Mouse (Mus musculus) layer of hippocampus, adult 6 months (tissue): ENCODE data around the gene Ccdc124. TPM values are rescaled to one million over a fixed set of nuclear protein-coding genes. Genes with fewer than 3 reads are reported as not detected.

Source experiments
- long read RNA-seq, 2 experiments: library from polyadenylated mRNA; unstranded; transcript quantifications; one replicate each; pipeline ENCODE4 v2.0.0; 2019 to 2020
- microRNA-seq: library from miRNA; unstranded; fragments of <30 nt; microRNA quantifications from one replicate; pipeline ENCODE4 v1.2.0, GENCODE M21; 2020
- polyA plus RNA-seq: library from polyadenylated mRNA; unstranded; fragments of <200 nt; fragmentation: Nextera tagmentation; gene quantifications from 2 replicates; pipeline ENCODE4 v1.2.3, GENCODE M21; 2021

Ccdc124 gene
- polyA plus RNA-seq: 128 and 139 TPM in 2 replicates
- long read RNA-seq, experiment 1, transcript Ccdc124-201 (5 exons, 1,356 nt): major isoform, 122 of 164 reads
- long read RNA-seq, experiment 1, partial matches to known transcripts: 36 of 164 reads
- long read RNA-seq, experiment 1, other reads (novel, unspliced or antisense): 6 of 164 reads
- long read RNA-seq, experiment 2, transcript Ccdc124-201 (5 exons, 1,356 nt): major isoform, 77 of 103 reads
- long read RNA-seq, experiment 2, partial matches to known transcripts: 20 of 103 reads
- long read RNA-seq, experiment 2, other reads (novel, unspliced or antisense): 6 of 103 reads

GRCm38 (mm10) chr8:70873364-70873985, at the start of gene Ccdc124:
TSS of gene Ccdc124 (minus strand) at chr8:70873935.

GRCm38 (mm10) chr8:70905831-70906736, 32.3 kb upstream of the Ccdc124 start, which contains the start of gene Map1s:
TSS of gene Map1s (plus strand) at chr8:70905932.

GRCm38 (mm10) chr8:70897021-70897680, 23.4 kb upstream of the Ccdc124 start, which contains the start of gene Rpl18a:
TSS of gene Rpl18a (minus strand) at chr8:70897412.

GRCm38 (mm10) chr8:70892022-70892895, 18.5 kb upstream of the Ccdc124 start, which contains the start of gene Slc5a5:
TSS of gene Slc5a5 (minus strand) at chr8:70892757.

GRCm38 (mm10) chr8:70862824-70863641, 10.7 kb downstream of the Ccdc124 start, which contains the start of gene Kcnn1:
TSS of gene Kcnn1 (minus strand) at chr8:70863258.

GRCm38 (mm10) chr8:70839408-70840351, 34.1 kb downstream of the Ccdc124 start, which contains the start of gene Arrdc2:
TSS of gene Arrdc2 (minus strand) at chr8:70839720.

Small RNAs within 50 kb of the gene (microRNA-seq; reads per million reads assigned to microRNA genes)
- gene Mir7067: 1.1 reads per million

Other genes starting within 250 kb of the Ccdc124 start
- gene Gdf15, start 241.5 kb downstream of the Ccdc124 start, polyA plus RNA-seq: 0.84 TPM in 1 of 2 replicates, not detected in the other
- 16.0 and 19.4 TPM in 2 replicates for gene Pgpep1, start 213.5 kb downstream of the Ccdc124 start, polyA plus RNA-seq
- 247 and 266 TPM in 2 replicates for gene Lsm4, start 200.7 kb downstream of the Ccdc124 start, polyA plus RNA-seq
- 6.2 and 8.7 TPM in 2 replicates for gene Jund, start 175.0 kb downstream of the Ccdc124 start, polyA plus RNA-seq
- gene Iqcn, start 170.5 kb downstream of the Ccdc124 start, polyA plus RNA-seq: 0.05 TPM in 1 of 2 replicates, not detected in the other
- not detected in 2 replicates for gene Gm3336, start 155.4 kb downstream of the Ccdc124 start, polyA plus RNA-seq
- gene Pde4c, start 150.2 kb downstream of the Ccdc124 start, polyA plus RNA-seq: 0.05 and 0.30 TPM in 2 replicates
- gene Rab3a, start 119.3 kb downstream of the Ccdc124 start, polyA plus RNA-seq: 868 and 977 TPM in 2 replicates
- gene Mpv17l2, start 113.0 kb downstream of the Ccdc124 start, polyA plus RNA-seq: 115 and 124 TPM in 2 replicates
- 97.6 and 107 TPM in 2 replicates for gene Pik3r2, start 97.2 kb downstream of the Ccdc124 start, polyA plus RNA-seq
- 109 and 146 TPM in 2 replicates for gene Mast3, start 68.9 kb downstream of the Ccdc124 start, polyA plus RNA-seq
- 0.10 and 0.21 TPM in 2 replicates for gene Il12rb1, start 65.5 kb downstream of the Ccdc124 start, polyA plus RNA-seq
- 8.8 and 12.2 TPM in 2 replicates for gene Arrdc2, start 34.2 kb downstream of the Ccdc124 start, polyA plus RNA-seq
- gene Kcnn1, start 10.7 kb downstream of the Ccdc124 start, polyA plus RNA-seq: 8.6 and 9.3 TPM in 2 replicates
- 18.6 and 19.7 TPM in 2 replicates for gene Slc5a5, start 18.8 kb upstream of the Ccdc124 start, polyA plus RNA-seq
- gene Rpl18a, start 23.5 kb upstream of the Ccdc124 start, polyA plus RNA-seq: 2,904 and 3,318 TPM in 2 replicates
- gene Map1s, start 32.0 kb upstream of the Ccdc124 start, polyA plus RNA-seq: 29.0 and 30.2 TPM in 2 replicates